Mouse (Mus musculus): ENCODE results near the gene Wdr74. TPM values are rescaled to one million over a fixed set of nuclear protein-coding genes. Genes with fewer than 3 reads are reported as not detected.

Wdr74 gene
- polyA plus RNA-seq (2012; rRNA removed) = 64.1 and 65.4 TPM in 2 replicates

DNA sequence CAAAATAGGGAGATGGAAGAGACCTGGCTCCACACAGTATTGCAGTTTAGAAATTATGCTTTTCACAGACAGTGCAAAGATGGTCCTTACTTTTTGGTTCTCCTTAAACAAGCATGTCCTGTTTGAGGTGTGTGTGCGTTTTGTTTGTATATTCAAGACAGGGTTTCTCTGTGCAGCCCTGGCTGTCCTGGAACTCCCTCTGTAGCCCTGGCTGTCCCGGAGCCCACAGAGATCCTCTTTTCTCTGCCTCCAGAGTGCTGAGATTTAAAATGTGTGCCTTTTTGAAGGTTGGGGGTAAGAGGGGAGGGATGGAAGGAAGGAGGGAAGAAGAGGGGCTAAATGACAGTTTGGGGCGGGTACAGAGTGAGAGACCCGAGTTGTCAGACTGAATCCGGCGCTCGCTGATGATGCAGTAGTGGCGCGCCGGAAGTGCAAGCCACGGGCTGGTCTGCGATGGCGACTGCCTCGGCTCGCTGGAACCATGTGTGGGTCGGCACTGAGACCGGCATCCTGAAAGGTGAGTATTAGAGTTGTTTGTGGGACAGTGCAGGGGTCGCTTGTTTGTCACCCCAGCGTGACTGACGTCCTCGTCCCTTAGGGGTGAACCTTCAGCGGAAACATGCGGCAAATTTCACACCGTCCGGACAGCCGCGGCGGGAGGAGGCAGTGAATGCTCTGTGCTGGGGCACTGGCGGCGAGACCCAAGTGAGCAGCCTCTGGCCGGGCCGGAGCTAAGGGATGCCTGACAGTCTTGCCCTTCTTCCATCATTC is at the start of gene Wdr74:
Gene Wdr74, plus strand, starts transcription at position 439 of the 771 bp plus-strand sequence.

DNA sequence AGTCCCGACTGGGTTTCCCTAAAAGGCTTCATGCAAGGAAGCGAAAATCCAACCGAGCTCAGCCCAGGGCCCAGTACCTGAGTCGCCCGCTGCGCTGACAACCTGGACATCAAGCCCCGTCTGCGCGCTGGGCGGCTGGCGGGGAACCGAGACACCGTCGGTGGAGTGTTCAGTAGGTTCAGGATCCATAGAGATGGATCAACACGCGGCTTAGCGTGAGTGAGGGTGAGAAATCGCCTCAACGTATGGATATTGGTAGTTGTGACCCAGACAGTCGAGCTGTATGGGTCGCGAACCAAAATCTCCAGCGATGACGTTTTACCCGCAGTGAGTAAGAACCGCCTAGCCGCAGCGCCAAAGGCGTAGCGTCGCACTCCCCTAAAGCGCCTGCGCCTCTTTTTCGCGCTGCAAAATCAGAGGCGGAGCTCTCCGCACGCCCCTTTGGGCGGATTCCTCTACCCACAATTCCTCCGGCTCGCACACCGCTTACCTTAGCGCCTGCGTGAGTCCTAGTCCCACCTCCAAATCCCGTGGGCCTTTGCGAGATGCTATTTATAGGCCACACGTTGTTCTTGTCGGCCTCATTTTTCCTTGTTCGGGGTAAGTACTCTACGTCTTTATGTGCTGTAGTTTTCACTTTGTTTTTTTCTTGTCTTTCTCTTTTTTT is 12.6 kb upstream of the Wdr74 start, which contains the start of gene Slc3a2:
Gene Slc3a2, minus strand, starts transcription at position 463 of the 667 bp plus-strand sequence.

GRCm38 (mm10) chr19:8740603-8741002 is 5.0 kb downstream of the Wdr74 start, which contains the start of gene 1700092M07Rik:
TSS of gene 1700092M07Rik (plus strand) at chr19:8740718.

GRCm38 (mm10) chr19:8741243-8741869 is 5.7 kb downstream of the Wdr74 start, which contains the start of gene Stx5a:
TSS of gene Stx5a (plus strand) at chr19:8741413.

GRCm38 (mm10) chr19:8756635-8757387 is 21.2 kb downstream of the Wdr74 start, which contains the start of gene Nxf1:
TSS of gene Nxf1 (plus strand) at chr19:8757073.

DNA sequence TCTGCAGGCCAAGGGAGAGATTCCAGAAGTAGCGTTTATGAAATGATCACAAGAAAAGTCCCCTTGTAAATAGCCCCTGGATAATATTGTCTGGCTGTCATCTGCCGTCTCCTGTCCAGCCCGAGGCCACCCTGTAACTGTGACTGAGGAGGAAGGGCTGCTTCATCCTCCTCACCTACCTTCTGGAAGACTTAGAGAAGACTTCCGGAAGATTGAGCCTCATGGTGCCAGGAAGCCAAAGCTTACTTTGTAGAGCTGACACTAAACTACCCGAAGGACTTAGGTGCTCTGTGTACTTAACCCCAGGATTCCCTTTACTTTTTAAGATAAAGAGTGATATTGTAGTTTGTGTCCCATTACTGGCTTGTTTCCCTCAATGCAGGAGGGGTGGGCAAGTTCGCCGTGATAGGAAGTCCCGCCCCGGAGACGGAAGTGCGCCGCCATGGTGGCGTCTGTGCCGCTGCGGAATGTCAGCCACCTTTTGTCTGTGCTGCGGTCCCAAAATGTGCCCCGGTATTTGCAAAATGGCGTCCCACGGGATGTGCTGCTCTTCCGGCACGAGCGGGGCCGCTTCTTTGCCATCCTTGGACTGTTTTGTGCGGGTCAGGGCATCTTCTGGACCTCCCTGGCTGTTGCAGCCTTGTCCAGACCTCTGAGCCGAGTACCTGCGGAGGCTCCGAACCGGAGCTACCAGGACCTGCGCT is 35.1 kb downstream of the Wdr74 start, which contains the start of gene Tmem223:
Gene Tmem223, plus strand, starts transcription at position 430 of the 704 bp plus-strand sequence.

GRCm38 (mm10) chr19:8774086-8774835 is 38.6 kb downstream of the Wdr74 start, which contains the start of gene Tmem179b:
TSS of gene Tmem179b (minus strand) at chr19:8774467.

DNA sequence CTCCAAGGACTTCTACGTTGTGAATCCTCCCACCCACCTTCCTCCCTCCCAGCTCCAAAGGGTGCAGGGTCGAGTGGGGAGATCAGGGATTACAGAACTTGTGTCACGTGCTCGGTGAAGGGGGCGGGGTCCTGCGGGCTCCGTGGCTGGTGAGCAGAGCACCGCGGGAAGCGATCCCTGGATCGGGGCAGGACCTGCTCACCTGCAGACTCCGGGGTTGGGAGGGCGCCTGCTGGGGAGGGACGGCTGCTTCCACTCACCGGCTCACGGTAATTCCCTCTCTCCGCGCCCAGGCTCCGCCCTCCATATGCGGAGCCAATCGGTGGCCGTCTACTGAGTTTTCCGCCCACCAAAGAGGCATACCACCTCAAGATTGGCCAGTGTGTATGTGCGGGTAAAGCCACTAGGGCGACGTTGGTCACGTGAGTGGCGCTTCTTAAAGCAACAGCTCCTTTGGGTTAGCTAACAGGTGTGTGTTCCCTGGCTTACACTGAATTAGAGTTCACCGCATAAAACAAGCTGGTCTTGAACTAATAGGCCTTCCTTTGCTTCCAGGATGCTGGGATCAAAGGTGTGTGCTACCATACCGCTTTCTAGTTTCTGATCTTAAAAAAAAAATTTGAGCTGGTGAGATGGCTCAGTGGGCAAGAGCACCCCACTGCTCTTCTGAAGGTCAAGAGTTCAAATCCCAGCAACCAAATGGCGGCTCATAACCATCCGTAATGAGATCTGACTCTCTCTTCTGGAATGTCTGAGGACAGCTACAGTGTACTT is 50.6 kb downstream of the Wdr74 start, which contains the start of gene Taf6l:
Gene Taf6l, minus strand, starts transcription at position 410 of the 774 bp plus-strand sequence.

Other genes starting within 250 kb of the Wdr74 start
- 18.5 TPM in 2 replicates for gene Slc22a8, start 144.6 kb upstream of the Wdr74 start, polyA plus RNA-seq (2012; rRNA removed)
- 8.8 and 12.0 TPM in 2 replicates for gene Slc22a6, start 117.8 kb upstream of the Wdr74 start, polyA plus RNA-seq (2012; rRNA removed)
- 11.4 and 16.1 TPM in 2 replicates for gene Chrm1, start 72.0 kb upstream of the Wdr74 start, polyA plus RNA-seq (2012; rRNA removed)
- gene Slc3a2, start 12.5 kb upstream of the Wdr74 start, polyA plus RNA-seq (2012; rRNA removed) = 156 and 158 TPM in 2 replicates
- gene 1700092M07Rik, start 4.9 kb downstream of the Wdr74 start, polyA plus RNA-seq (2012; rRNA removed) = 2.1 and 2.2 TPM in 2 replicates
- 115 and 123 TPM in 2 replicates for gene Stx5a, start 5.6 kb downstream of the Wdr74 start, polyA plus RNA-seq (2012; rRNA removed)
- gene Nxf1, start 21.2 kb downstream of the Wdr74 start, polyA plus RNA-seq (2012; rRNA removed) = 174 and 185 TPM in 2 replicates
- 207 and 209 TPM in 2 replicates for gene Tmem223, start 35.2 kb downstream of the Wdr74 start, polyA plus RNA-seq (2012; rRNA removed)
- gene Tmem179b, start 38.6 kb downstream of the Wdr74 start, polyA plus RNA-seq (2012; rRNA removed) = 21.0 and 23.1 TPM in 2 replicates
- gene Taf6l, start 50.6 kb downstream of the Wdr74 start, polyA plus RNA-seq (2012; rRNA removed) = 25.5 and 26.5 TPM in 2 replicates
- 155 TPM in 2 replicates for gene Polr2g, start 62.8 kb downstream of the Wdr74 start, polyA plus RNA-seq (2012; rRNA removed)
- 6.4 and 6.6 TPM in 2 replicates for gene Zbtb3, start 66.7 kb downstream of the Wdr74 start, polyA plus RNA-seq (2012; rRNA removed)
- 51.9 and 52.3 TPM in 2 replicates for gene Ttc9c, start 83.5 kb downstream of the Wdr74 start, polyA plus RNA-seq (2012; rRNA removed)
- gene Hnrnpul2, start 84.2 kb downstream of the Wdr74 start, polyA plus RNA-seq (2012; rRNA removed) = 80.3 and 80.6 TPM in 2 replicates
- gene AC129217.1, start 93.9 kb downstream of the Wdr74 start, polyA plus RNA-seq (2012; rRNA removed) = 0.58 TPM in 1 of 2 replicates, not detected in the other
- 100 and 106 TPM in 2 replicates for gene Bscl2, start 101.6 kb downstream of the Wdr74 start, polyA plus RNA-seq (2012; rRNA removed)
- 313 and 316 TPM in 2 replicates for gene Gng3, start 103.4 kb downstream of the Wdr74 start, polyA plus RNA-seq (2012; rRNA removed)
- 1.2 and 1.4 TPM in 2 replicates for gene Lrrn4cl, start 114.9 kb downstream of the Wdr74 start, polyA plus RNA-seq (2012; rRNA removed)
- gene Ubxn1, start 135.7 kb downstream of the Wdr74 start, polyA plus RNA-seq (2012; rRNA removed) = 128 and 129 TPM in 2 replicates
- gene Uqcc3, start 145.1 kb downstream of the Wdr74 start, polyA plus RNA-seq (2012; rRNA removed) = 54.5 and 56.5 TPM in 2 replicates
- gene Lbhd1, start 147.9 kb downstream of the Wdr74 start, polyA plus RNA-seq (2012; rRNA removed) = 4.0 and 5.1 TPM in 2 replicates
- not detected in 2 replicates for gene Gm49403, start 148.1 kb downstream of the Wdr74 start, polyA plus RNA-seq (2012; rRNA removed)
- 44.6 and 52.3 TPM in 2 replicates for gene 1810009A15Rik, start 153.0 kb downstream of the Wdr74 start, polyA plus RNA-seq (2012; rRNA removed)
- 0.23 and 0.32 TPM in 2 replicates for gene Gm49416, start 153.1 kb downstream of the Wdr74 start, polyA plus RNA-seq (2012; rRNA removed)
- 20.6 and 22.9 TPM in 2 replicates for gene Ints5, start 157.2 kb downstream of the Wdr74 start, polyA plus RNA-seq (2012; rRNA removed)
- gene Ganab, start 162.2 kb downstream of the Wdr74 start, polyA plus RNA-seq (2012; rRNA removed) = 125 and 128 TPM in 2 replicates
- gene B3gat3, start 184.5 kb downstream of the Wdr74 start, polyA plus RNA-seq (2012; rRNA removed) = 131 and 145 TPM in 2 replicates
- 2.1 and 2.3 TPM in 2 replicates for gene Rom1, start 193.5 kb downstream of the Wdr74 start, polyA plus RNA-seq (2012; rRNA removed)
- gene Eml3, start 193.7 kb downstream of the Wdr74 start, polyA plus RNA-seq (2012; rRNA removed) = 11.1 and 13.1 TPM in 2 replicates
- gene Mta2, start 206.0 kb downstream of the Wdr74 start, polyA plus RNA-seq (2012; rRNA removed) = 36.2 and 38.4 TPM in 2 replicates
- gene Tut1, start 218.0 kb downstream of the Wdr74 start, polyA plus RNA-seq (2012; rRNA removed) = 22.9 TPM in 2 replicates
- 385 and 395 TPM in 2 replicates for gene Eef1g, start 231.2 kb downstream of the Wdr74 start, polyA plus RNA-seq (2012; rRNA removed)